1 mouse cellular context compared by ENCODE assay signal in the genomic region with DNA sequence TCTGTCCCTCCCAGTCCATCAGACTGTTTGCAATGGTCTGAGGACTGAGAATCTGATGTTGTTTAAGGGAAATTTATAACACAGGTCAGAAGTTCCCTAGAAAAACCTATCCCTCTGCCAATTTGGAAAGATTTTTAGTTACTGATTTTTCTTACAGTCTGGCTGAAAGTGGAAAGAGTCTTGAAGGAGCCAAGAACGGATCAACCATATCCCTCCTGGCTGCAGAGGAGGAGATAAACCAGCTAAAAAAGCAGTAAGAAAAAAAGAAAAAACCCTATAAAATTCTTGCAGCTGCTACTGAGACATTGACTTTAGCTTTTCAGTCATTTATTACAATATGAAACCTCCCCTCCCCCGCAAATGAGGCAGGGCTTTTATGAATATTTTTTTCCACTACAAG.
TF ChIP-seq lines count a peak whose summit lies in the region.

No protein-coding gene starts in this region.

TF ChIP-seq in CH12.LX, 34 proteins besides CTCF, POLR2A, EP300 and RAD21:
- no peak for TF ChIP-seq UBTF (IDR thresholded peaks at IDR 0.05; ENCODE audit: low read depth, low read length)
- no peak for TF ChIP-seq ZMIZ1 (IDR thresholded peaks at IDR 0.05; ENCODE audit: low read depth, low read length)
- TF ChIP-seq MAFK (IDR thresholded peaks at IDR 0.05; ENCODE audit: insufficient replicate concordance, low read length) = no peak
- TF ChIP-seq TBP (conservative IDR thresholded peaks at IDR 0.05; ENCODE audit: low read depth, low read length) = no peak
- TF ChIP-seq MEF2A (IDR thresholded peaks at IDR 0.05; ENCODE audit: borderline replicate concordance, low read depth, low read length) = no peak
- TF ChIP-seq CHD2 (IDR thresholded peaks at IDR 0.05; ENCODE audit: low read length) = no peak
- no peak for TF ChIP-seq ZC3H11A (IDR thresholded peaks at IDR 0.05; ENCODE audit: low read depth, low read length)
